Comparison of ENCODE assay signal across 36 mouse cellular contexts in the genomic region with DNA sequence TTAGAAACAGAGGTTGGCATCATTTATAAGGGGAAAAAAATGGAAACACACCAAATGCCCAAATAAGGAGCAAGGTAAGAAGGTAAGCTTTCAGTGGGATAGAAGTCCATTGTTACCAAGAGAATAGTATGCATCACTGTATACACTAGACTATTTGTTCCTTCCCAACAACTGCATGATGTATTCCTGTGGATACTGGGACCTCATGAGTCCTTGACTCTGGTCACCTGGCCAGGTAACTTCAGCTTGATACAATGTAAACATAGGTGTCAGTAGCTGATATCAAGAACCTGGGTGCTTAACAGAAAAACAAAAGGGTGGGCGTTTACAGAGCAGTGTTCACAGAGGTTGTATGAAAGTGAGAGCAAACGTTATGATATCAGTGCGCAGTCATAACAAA. TPM values are rescaled to one million over a fixed set of nuclear protein-coding genes. Genes with fewer than 3 reads are reported as not detected.
"Had no signal": no experiment of that assay in that cellular context is flagged by ENCODE, and none has a peak within 500 bp of the region (broad histone marks: within the 10 kb centered on the region; RNA-seq: fewer than 3 reads in every experiment).

No protein-coding gene starts in this region.

- H3K4me1 ChIP-seq: heart, embryonic 10.5 days; heart, embryonic 12.5 days; heart, embryonic 13.5 days; heart, embryonic 15.5 days; hindbrain, embryonic 15.5 days; intestine, embryonic 15.5 days; kidney, embryonic 15.5 days had no signal

- H3K4me2 ChIP-seq: heart, embryonic 11.5 days; heart, embryonic 12.5 days; heart, embryonic 13.5 days; heart, embryonic 15.5 days; hindbrain, embryonic 12.5 days; hindbrain, embryonic 13.5 days; hindbrain, embryonic 14.5 days; hindbrain, embryonic 15.5 days; intestine, embryonic 15.5 days; kidney, embryonic 15.5 days had no signal

- H3K27ac ChIP-seq: heart, embryonic 10.5 days; heart, embryonic 13.5 days; heart, embryonic 15.5 days; hindbrain, embryonic 10.5 days; hindbrain, embryonic 12.5 days; hindbrain, embryonic 13.5 days; hindbrain, embryonic 14.5 days; hindbrain, embryonic 15.5 days; hindbrain, postnatal 0 days; intestine, embryonic 15.5 days; kidney, embryonic 15.5 days; kidney, postnatal 0 days; layer of hippocampus, adult 2 months had no signal

- H3K4me3 ChIP-seq: heart, embryonic 10.5 days; heart, embryonic 12.5 days; heart, embryonic 13.5 days; heart, embryonic 15.5 days; hindbrain, embryonic 10.5 days; hindbrain, embryonic 12.5 days; hindbrain, embryonic 13.5 days; hindbrain, embryonic 15.5 days; intestine, embryonic 15.5 days; kidney, embryonic 15.5 days; layer of hippocampus, adult 2 months had no signal

- ATAC-seq: hindbrain, embryonic 16.5 days; hindbrain, postnatal 0 days; inflammation-experienced regulatory T-cells, adult 6 months; intestine, embryonic 15.5 days; intestine, embryonic 16.5 days; intestine, postnatal 0 days had no signal

- DNase-seq: heart, postnatal 10 days; heart, postnatal 14 days; heart, postnatal 36 days; heart, postnatal 4 days; kidney, adult 11 months; kidney, adult 18-20 months; kidney, adult 2 months; kidney, adult 8-10 months; kidney, adult 9 months; kidney, postnatal 10 days; kidney, postnatal 14 days; kidney, postnatal 25 days; kidney, postnatal 36 days; kidney, postnatal 4 days; layer of hippocampus, adult 9-11 months; layer of hippocampus, postnatal 36 days had no signal

- H3K27me3 ChIP-seq: heart, embryonic 12.5 days; heart, embryonic 13.5 days; heart, embryonic 15.5 days; hindbrain, embryonic 12.5 days; hindbrain, embryonic 13.5 days; hindbrain, embryonic 15.5 days; intestine, embryonic 15.5 days; kidney, embryonic 15.5 days had no signal

- H3K36me3 ChIP-seq: heart, embryonic 10.5 days; heart, embryonic 12.5 days; heart, embryonic 13.5 days; heart, embryonic 15.5 days; hindbrain, embryonic 10.5 days; hindbrain, embryonic 12.5 days; hindbrain, embryonic 13.5 days; intestine, embryonic 15.5 days; kidney, embryonic 15.5 days had no signal

- H3K9me3 ChIP-seq: heart, embryonic 10.5 days; heart, embryonic 12.5 days; heart, embryonic 13.5 days; heart, embryonic 15.5 days; hindbrain, embryonic 10.5 days; hindbrain, embryonic 12.5 days; hindbrain, embryonic 13.5 days; hindbrain, embryonic 15.5 days; intestine, embryonic 15.5 days; kidney, embryonic 15.5 days had no signal

- H3K9ac ChIP-seq: heart, embryonic 12.5 days; heart, embryonic 13.5 days; heart, embryonic 15.5 days; hindbrain, embryonic 12.5 days; hindbrain, embryonic 13.5 days; hindbrain, embryonic 14.5 days; hindbrain, embryonic 15.5 days; intestine, embryonic 15.5 days; kidney, embryonic 15.5 days had no signal

RNA-seq across cellular contexts. Expression of gene Stk32b, which starts 24.2 kb away (rescaled TPM):
- polyA plus RNA-seq: inflammation-experienced regulatory T-cells, adult 6 months; large intestine, adult 2 months had no signal

RNA-seq across cellular contexts. Expression of gene Cytl1, which starts 42.6 kb away (rescaled TPM):
- polyA plus RNA-seq: inflammation-experienced regulatory T-cells, adult 6 months; intestine, postnatal 0 days had no signal
